Mouse (Mus musculus) bone marrow macrophage, adult 2 months (primary cell): ENCODE results near the gene Pla2g2c.

Source experiments
- CTCF ChIP-seq: IDR thresholded peaks from 2 replicates; pipeline ENCODE4 v1.5.1; 2012; ENCODE audit warnings: low read depth, mild to moderate bottlenecking, low read length, moderate library complexity
- POLR2A ChIP-seq: IDR thresholded peaks from 2 replicates; pipeline ENCODE4 v1.6.1; 2012; ENCODE audit warnings: mild to moderate bottlenecking, low read depth, low read length, borderline replicate concordance

DNA sequence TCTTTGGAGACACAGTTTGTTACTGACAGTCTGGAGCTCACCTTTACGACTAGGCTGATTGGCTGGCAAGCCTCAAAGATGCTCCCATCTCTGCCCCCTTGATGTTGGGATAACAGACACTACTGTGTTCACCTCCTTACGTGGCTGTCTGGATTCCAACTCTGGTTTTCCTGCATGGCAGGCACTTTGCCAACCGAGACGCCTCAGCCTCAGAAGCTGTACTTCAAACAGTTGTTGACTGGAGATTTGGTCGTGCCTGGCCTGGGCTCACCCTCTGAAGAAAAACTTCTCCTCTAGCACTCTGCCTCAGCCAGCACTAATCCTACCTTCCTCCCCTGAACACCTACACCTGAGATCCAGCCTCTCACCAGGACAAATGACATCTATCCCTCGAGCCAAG is 66.9 kb downstream of the Pla2g2c start:
- TF ChIP-seq CTCF (no peak), POLR2A (no peak)
